Comparison of ENCODE assay signal across 7 mouse cellular contexts in the genomic region with DNA sequence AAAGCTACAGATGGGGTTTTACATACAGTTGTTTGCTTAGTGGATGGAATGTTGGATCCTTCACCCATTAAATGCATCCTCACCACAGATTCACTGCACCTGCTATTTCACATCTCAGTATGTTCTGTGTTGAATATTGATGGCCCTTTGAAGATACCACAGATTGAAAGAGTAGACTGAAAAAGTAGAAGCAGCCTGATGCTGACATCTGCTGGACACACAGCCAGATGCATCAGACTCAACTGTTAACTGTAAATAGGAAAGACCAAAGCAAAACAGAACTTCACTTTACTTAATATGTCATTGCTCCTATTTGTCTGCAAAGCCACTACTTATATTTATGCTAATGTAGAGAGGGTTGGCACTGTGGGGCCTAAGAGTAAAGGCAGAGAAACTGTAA.
DNase-seq lines count a peak whose midpoint lies in the region.

No protein-coding gene starts in this region.

- peak; percentile 11 for DNase-seq in lung, postnatal 10 days
- DNase-seq in lung, postnatal 36 days: no peak
- peak; percentile 61 to 65 for DNase-seq in cerebellum, adult 18-20 months
- peak; percentile 7 to 47 for DNase-seq in frontal cortex, postnatal 10 days (ENCODE audit: low spot score in 2 of 2)
- DNase-seq in left cerebral cortex, adult 11 months (ENCODE audit: low spot score): peak; percentile 41
- peak; percentile 71 to 73 for DNase-seq in right cerebral cortex, postnatal 10 days (ENCODE audit: low spot score in 2 of 2)
- DNase-seq in heart, postnatal 25 days (ENCODE audit: low spot score): no peak

- intact Hi-C loops in heart, postnatal 25 days (cut with DNase I): no loop called here

Comparison
In these comparisons a context has a peak if more than half of its experiments do, and no peak if none do; other contexts are left out.
1. DNase-seq: peak in lung, postnatal 10 days (single experiment), cerebellum, adult 18-20 months (2 of 2), frontal cortex, postnatal 10 days (2 of 2), left cerebral cortex, adult 11 months (single experiment) and right cerebral cortex, postnatal 10 days (2 of 2); none in lung, postnatal 36 days (single experiment) and heart, postnatal 25 days (single experiment).